Comparison of ENCODE assay signal across 20 mouse cellular contexts in genomic region chr19:22800471-22800870, GRCm38 (mm10).
DNase-seq lines count a peak whose midpoint lies in the region; ATAC-seq and TF ChIP-seq lines count a peak whose summit lies in the region.
"Had no signal": no experiment of that assay in that cellular context is flagged by ENCODE, and none has a peak within 500 bp of the region (broad histone marks: within the 10 kb centered on the region; RNA-seq: fewer than 3 reads in every experiment).

No protein-coding gene starts in this region.

- no peak for DNase-seq in frontal cortex, postnatal 36 days (ENCODE audit: low spot score in 2 of 2)
- DNase-seq in layer of hippocampus, adult 2 months (ENCODE audit: low spot score in 2 of 2) = no peak
- no peak for DNase-seq in layer of hippocampus, postnatal 25 days (ENCODE audit: extremely low spot score in 1 of 2, low spot score in 1 of 2)
- DNase-seq in brain, embryonic 14.5 days (ENCODE audit: low read depth) = peak; percentile 60
- DNase-seq in cerebellum, postnatal 36 days = peak; percentile 35 to 39
- no peak for DNase-seq in urinary bladder, postnatal 25 days (ENCODE audit: low spot score)
- no peak for DNase-seq in gastrocnemius, adult 18-20 months (ENCODE audit: low spot score)
- DNase-seq: adrenal gland, postnatal 14 days; gastrocnemius, postnatal 14 days; heart, postnatal 4 days; layer of hippocampus, adult 9-11 months; lung, postnatal 36 days had no signal

- ATAC-seq in frontal cortex, adult (ENCODE audit: low TSS enrichment) = peak; percentile 75
- ATAC-seq: intestine, embryonic 15.5 days had no signal

- no peak for TF ChIP-seq POLR2A in brain, embryonic 14.5 days (IDR thresholded peaks at IDR 0.05; ENCODE audit: borderline replicate concordance, extremely low read depth, insufficient read depth, insufficient read length, poor library complexity, severe bottlenecking)

- no peak for TF ChIP-seq CTCF in layer of hippocampus, adult 2 months (conservative IDR thresholded peaks at IDR 0.05)
- no peak for TF ChIP-seq CTCF in brain, embryonic 14.5 days (IDR thresholded peaks at IDR 0.05; ENCODE audit: borderline replicate concordance, extremely low read depth, insufficient read depth, insufficient read length)

- H3K4me3 ChIP-seq in layer of hippocampus, adult 2 months = no peak overlapping the region
- H3K4me3 ChIP-seq: embryonic facial prominence, embryonic 13.5 days; forebrain, embryonic 10.5 days; heart, embryonic 12.5 days; intestine, embryonic 15.5 days; limb, embryonic 10.5 days; liver, embryonic 15.5 days; midbrain, embryonic 12.5 days had no signal

- peak overlapping the region; percentile 36; the same call in 1 of the 2 replicates for H3K27ac ChIP-seq in layer of hippocampus, adult 2 months
- H3K27ac ChIP-seq: embryonic facial prominence, embryonic 13.5 days; forebrain, embryonic 10.5 days; intestine, embryonic 15.5 days; limb, embryonic 10.5 days; liver, embryonic 15.5 days; midbrain, embryonic 12.5 days had no signal

Comparison
In these comparisons a context has a peak if more than half of its experiments do, and no peak if none do; other contexts are left out.
1. DNase-seq: peak in brain, embryonic 14.5 days (single experiment) and cerebellum, postnatal 36 days (2 of 2); none in frontal cortex, postnatal 36 days (0 of 2), layer of hippocampus, adult 2 months (0 of 2), layer of hippocampus, postnatal 25 days (0 of 2), urinary bladder, postnatal 25 days (single experiment) and gastrocnemius, adult 18-20 months (single experiment).